Mouse (Mus musculus) cortical plate, adult 2 months (tissue): ENCODE data around the gene Fam117a.

Experiments
- CTCF ChIP-seq: fragments of 200-500 bp; IDR thresholded peaks from 2 replicates; pipeline ENCODE4 v1.5.1; 2011; ENCODE audit warnings: mild to moderate bottlenecking, control low read depth, low read length; ENCODE audit not compliant: insufficient read depth; ENCODE audit errors: extremely low read depth
- POLR2A ChIP-seq: fragments of 200-500 bp; IDR thresholded peaks from 2 replicates; pipeline ENCODE4 v1.6.1; 2011; ENCODE audit warnings: mild to moderate bottlenecking, low read length, control low read depth; ENCODE audit not compliant: insufficient read depth; ENCODE audit errors: extremely low read depth

GRCm38 (mm10) chr11:95399520-95400020, 62.8 kb downstream of the Fam117a start:
- TF ChIP-seq CTCF (no peak), POLR2A (no peak)
